Mouse (Mus musculus) cerebellum, postnatal 10 days (tissue): ENCODE results near the gene Wars2.

ENCODE experiments used
- DNase-seq, 2 experiments: peaks; one replicate each; pipeline ENCODE4 v3.0.0; 2021; ENCODE audit warnings: mixed read lengths in 2 of 2

The Wars2 gene

GRCm38 (mm10) chr3:99277973-99278580 is 137.2 kb downstream of the Wars2 start:
- no peak for DNase-seq

- no peak for DNase-seq
These were observed 138.8 kb downstream of the Wars2 start for GRCm38 (mm10) chr3:99279718-99280117.

- no peak for DNase-seq
These were observed 140.6 kb downstream of the Wars2 start for GRCm38 (mm10) chr3:99281453-99281852.

GRCm38 (mm10) chr3:99288302-99288701 is 147.4 kb downstream of the Wars2 start:
- DNase-seq, result no peak
